Mouse (Mus musculus) liver, embryonic 11.5 days (tissue): ENCODE data around the gene Tmem9. TPM values are rescaled to one million over a fixed set of nuclear protein-coding genes. Genes with fewer than 3 reads are reported as not detected.

Experiments
- ATAC-seq: fragments of 200-750 bp; cut with Nextera tagmentation; replicated peaks from 2 replicates; pipeline ENCODE4 v1.8.0; 2017; ENCODE audit warnings: moderate number of reproducible peaks, mild to moderate bottlenecking, moderate TSS enrichment, moderate library complexity; ENCODE audit not compliant: low FRiP score
- DNase-seq: peaks from one replicate; pipeline ENCODE4 v3.0.0-alpha.2; 2017; ENCODE audit warnings: low spot score
- H3K27ac ChIP-seq: fragments of 300-500 bp; sonication (generic); 2 replicates; pipeline ENCODE4 v1.5.1; 2014; ENCODE audit warnings: mild to moderate bottlenecking, low read depth, low read length, control low read depth
- H3K27me3 ChIP-seq: fragments of 300-500 bp; sonication (generic); replicated peaks from 2 replicates; pipeline ENCODE4 v1.6.1; 2014; ENCODE audit warnings: low read length, mixed read lengths; ENCODE audit not compliant: control insufficient read depth, insufficient read depth
- H3K36me3 ChIP-seq: fragments of 300-500 bp; sonication (generic); 2 replicates; pipeline ENCODE4 v1.6.1; 2014; ENCODE audit warnings: mild to moderate bottlenecking, low read length, moderate library complexity, mixed read lengths; ENCODE audit not compliant: control insufficient read depth, insufficient read depth
- H3K4me1 ChIP-seq: fragments of 300-500 bp; sonication (generic); replicated peaks from 2 replicates; pipeline ENCODE4 v1.6.1; 2014; ENCODE audit warnings: low read length, mixed read lengths; ENCODE audit not compliant: control insufficient read depth, insufficient read depth
- H3K4me2 ChIP-seq: fragments of 300-500 bp; sonication (generic); 2 replicates; pipeline ENCODE4 v1.6.1; 2014; ENCODE audit warnings: mild to moderate bottlenecking, control low read depth, moderate library complexity
- H3K4me3 ChIP-seq: fragments of 300-500 bp; sonication (generic); 2 replicates; pipeline ENCODE4 v1.5.1; 2014; ENCODE audit warnings: low read depth, low read length, control low read depth
- H3K9ac ChIP-seq: fragments of 300-500 bp; sonication (generic); 2 replicates; pipeline ENCODE4 v1.6.1; 2014; ENCODE audit warnings: low read depth, low read length, control low read depth
- H3K9me3 ChIP-seq: fragments of 300-500 bp; sonication (generic); 2 replicates; pipeline ENCODE4 v1.6.1; 2016; ENCODE audit warnings: low read length, inconsistent platforms, mixed read lengths; ENCODE audit not compliant: control insufficient read depth
- WGBS: fragments of 180-500 bp; shearing (Covaris S2); extraction: QIAGEN DNeasy Blood & Tissue Kit; methylation state at CpG from one replicate; pipeline ENCODE4 v1.1.7; 2014; 5-methylcytosine and 5-hydroxymethylcytosine counted together
- polyA plus RNA-seq: library from polyadenylated mRNA; unstranded; fragments of >200 nt; fragmentation: Nextera tagmentation; extraction: Ambion mirVana; gene quantifications from 2 replicates; pipeline ENCODE4 v1.2.1, GENCODE M21; 2014

Tmem9 gene
- 79.6 and 92.6 TPM in 2 replicates for polyA plus RNA-seq

GRCm38 (mm10) chr1:136007211-136008158 is at the start of gene Tmem9:
Tmem9 (plus strand) TSS chr1:136008150.
- peak; percentile 95 for ATAC-seq

GRCm38 (mm10) chr1:135958483-135958882 is 49.5 kb upstream of the Tmem9 start:
- WGBS: 45% methylated on average over 4 of the region's 4 CpGs
- Histone ChIP-seq H3K4me1 (no peaks in the 10 kb centered on the region), H3K9me3 (no peaks in the 10 kb centered on the region), H3K27me3 (peaks cover 6% of the 10 kb centered on the region; the same call in 1 of the 2 replicates), H3K9ac (no peak overlapping the region), H3K4me2 (no peak overlapping the region), H3K4me3 (no peak overlapping the region), H3K27ac (no peak overlapping the region), H3K36me3 (no peaks in the 10 kb centered on the region)
- DNase-seq (no peak), ATAC-seq (no peak)

More at GRCm38 (mm10) chr1:136007211-136008158, at the start of gene Tmem9:
- Histone ChIP-seq H3K36me3 (no peaks in the 10 kb centered on the region), H3K4me2 (peak within 1 kb of the TSS; percentile 97), H3K27me3 (peaks cover 11% of the 10 kb centered on the region), H3K27ac (no peak within 1 kb of the TSS), H3K9me3 (no peaks in the 10 kb centered on the region), H3K4me3 (peak within 1 kb of the TSS; percentile 57), H3K4me1 (peaks cover 5% of the 10 kb centered on the region), H3K9ac (peak within 1 kb of the TSS; percentile 60)
- DNase-seq: peak; percentile 77
- WGBS: 3% methylated on average over 37 of the region's 37 CpGs

- ATAC-seq: no peak
- Histone ChIP-seq H3K9ac (no peak overlapping the region), H3K36me3 (no peaks in the 10 kb centered on the region), H3K9me3 (no peaks in the 10 kb centered on the region), H3K4me3 (no peak overlapping the region), H3K4me2 (no peak overlapping the region), H3K4me1 (no peaks in the 10 kb centered on the region), H3K27ac (no peak overlapping the region), H3K27me3 (peaks cover 11% of the 10 kb centered on the region)
- no peak for DNase-seq
- 63% methylated on average over 5 of the region's 5 CpGs for WGBS
These were observed 44.8 kb upstream of the Tmem9 start for GRCm38 (mm10) chr1:135963177-135963576.

GRCm38 (mm10) chr1:135964561-135964960 is 43.4 kb upstream of the Tmem9 start:
- no peak overlapping the region for H3K9ac ChIP-seq
- no peaks in the 10 kb centered on the region for H3K4me1 ChIP-seq
- DNase-seq: no peak
- H3K27me3 ChIP-seq: peaks cover 13% of the 10 kb centered on the region
- H3K36me3 ChIP-seq: no peaks in the 10 kb centered on the region
- ATAC-seq: no peak
- WGBS: 74% methylated on average over 11 of the region's 11 CpGs
- H3K27ac ChIP-seq: no peak overlapping the region
- no peak overlapping the region for H3K4me3 ChIP-seq
- H3K4me2 ChIP-seq: no peak overlapping the region
- no peaks in the 10 kb centered on the region for H3K9me3 ChIP-seq

GRCm38 (mm10) chr1:135967739-135968138 is 40.2 kb upstream of the Tmem9 start:
- no peaks in the 10 kb centered on the region for H3K36me3 ChIP-seq
- H3K4me2 ChIP-seq: no peak overlapping the region
- H3K27me3 ChIP-seq: peaks cover 13% of the 10 kb centered on the region
- ATAC-seq (no peak), DNase-seq (no peak)
- no peak overlapping the region for H3K9ac ChIP-seq
- no peaks in the 10 kb centered on the region for H3K4me1 ChIP-seq
- H3K9me3 ChIP-seq: no peaks in the 10 kb centered on the region
- 62% methylated on average over 4 of the region's 4 CpGs for WGBS
- H3K4me3 ChIP-seq: no peak overlapping the region
- no peak overlapping the region for H3K27ac ChIP-seq

GRCm38 (mm10) chr1:135970486-135970885 is 37.5 kb upstream of the Tmem9 start:
- no peaks in the 10 kb centered on the region for H3K9me3 ChIP-seq
- peaks cover 5% of the 10 kb centered on the region; the same call in 1 of the 2 replicates for H3K27me3 ChIP-seq
- H3K4me1 ChIP-seq: no peaks in the 10 kb centered on the region
- no peaks in the 10 kb centered on the region for H3K36me3 ChIP-seq
- DNase-seq (no peak), ATAC-seq (no peak)
- no peak overlapping the region for H3K4me3 ChIP-seq
- 41% methylated on average over 2 of the region's 2 CpGs for WGBS
- no peak overlapping the region for H3K27ac ChIP-seq
- no peak overlapping the region for H3K4me2 ChIP-seq
- H3K9ac ChIP-seq: no peak overlapping the region

GRCm38 (mm10) chr1:135972576-135972975 is 35.4 kb upstream of the Tmem9 start:
- Histone ChIP-seq H3K27ac (no peak overlapping the region), H3K9ac (no peak overlapping the region), H3K4me3 (no peak overlapping the region), H3K4me2 (no peak overlapping the region), H3K36me3 (no peaks in the 10 kb centered on the region), H3K9me3 (no peaks in the 10 kb centered on the region), H3K4me1 (no peaks in the 10 kb centered on the region), H3K27me3 (peaks cover 5% of the 10 kb centered on the region; the same call in 1 of the 2 replicates)
- DNase-seq (no peak), ATAC-seq (no peak)
- 90% methylated on average over 3 of the region's 3 CpGs for WGBS

GRCm38 (mm10) chr1:135984105-135984504 is 23.8 kb upstream of the Tmem9 start:
- H3K9me3 ChIP-seq: no peaks in the 10 kb centered on the region
- H3K4me3 ChIP-seq: no peak overlapping the region
- H3K4me2 ChIP-seq: no peak overlapping the region
- H3K36me3 ChIP-seq: no peaks in the 10 kb centered on the region
- 55% methylated on average over 5 of the region's 5 CpGs for WGBS
- no peak overlapping the region for H3K9ac ChIP-seq
- ATAC-seq (no peak), DNase-seq (no peak)
- peaks cover 6% of the 10 kb centered on the region for H3K27me3 ChIP-seq
- H3K4me1 ChIP-seq: no peaks in the 10 kb centered on the region
- H3K27ac ChIP-seq: no peak overlapping the region

- Histone ChIP-seq H3K4me1 (peaks cover 4% of the 10 kb centered on the region; the same call in 1 of the 2 replicates), H3K9me3 (no peaks in the 10 kb centered on the region), H3K9ac (no peak overlapping the region), H3K27ac (no peak overlapping the region), H3K36me3 (no peaks in the 10 kb centered on the region), H3K4me2 (no peak overlapping the region), H3K4me3 (no peak overlapping the region), H3K27me3 (0 out of 2 replicates have a peak, but pooled peaks cover 6% of the 10 kb centered on the region)
- no peak for ATAC-seq
- no peak for DNase-seq
These were observed 18.1 kb upstream of the Tmem9 start for GRCm38 (mm10) chr1:135989876-135990275.
